Mouse (Mus musculus): ENCODE measurements around the gene Trim46. TPM values are rescaled to one million over a fixed set of nuclear protein-coding genes. Genes with fewer than 3 reads are reported as not detected.

Trim46 gene
- polyA plus RNA-seq, 1 experiment from 2014 or later = 25.1 TPM

GRCm38 (mm10) chr3:89270051-89270755, 24.1 kb upstream of the Trim46 start, which contains the start of gene Slc50a1:
Gene Slc50a1 (minus strand): TSS chr3:89270570.
- peak within 1 kb of the TSS; percentile 67 for H3K9ac ChIP-seq
- peaks cover 23% of the 10 kb centered on the region; the same call in 1 of the 2 replicates for H3K27me3 ChIP-seq
- H3K36me3 ChIP-seq (replicated peaks) = no peaks in the 10 kb centered on the region; the same call in 1 of the 2 replicates
- 4% methylated on average over 39 of the region's 39 CpGs for WGBS
- H3K4me2 ChIP-seq = peak within 1 kb of the TSS; percentile 75
- H3K9me3 ChIP-seq = no peaks in the 10 kb centered on the region
- H3K4me3 ChIP-seq (replicated peaks) = peak within 1 kb of the TSS; percentile 50
- peak within 1 kb of the TSS; percentile 54 for H3K27ac ChIP-seq
- peaks cover 45% of the 10 kb centered on the region for H3K4me1 ChIP-seq
- ATAC-seq (ENCODE audit: low FRiP score) = peak; percentile 54

DNA sequence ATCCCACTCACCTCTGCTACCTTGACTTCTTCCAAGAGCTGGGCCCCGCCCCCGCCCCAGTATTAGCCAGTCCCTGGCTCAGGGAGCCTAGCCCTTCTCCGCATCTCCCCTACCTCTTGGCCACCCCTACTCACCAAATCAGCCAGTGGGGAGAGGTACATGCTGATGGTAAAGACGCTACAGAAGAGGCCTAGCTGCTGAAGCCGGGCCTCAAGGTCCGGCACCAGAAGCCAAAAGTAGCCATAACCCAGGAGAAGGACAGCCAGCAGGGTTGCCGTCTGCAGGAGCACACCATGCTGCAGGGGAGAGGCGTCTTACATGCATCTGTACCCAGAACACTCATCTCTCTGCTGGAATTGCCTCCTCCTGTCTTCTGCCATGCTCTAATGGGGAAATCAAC, 22.8 kb upstream of the Trim46 start:
- no peak overlapping the region for H3K9ac ChIP-seq
- H3K4me2 ChIP-seq = peak overlapping the region; percentile 75; the same call in 1 of the 2 replicates
- no peak overlapping the region for H3K4me3 ChIP-seq (replicated peaks)
- H3K4me1 ChIP-seq = peaks cover 45% of the 10 kb centered on the region
- no peak overlapping the region for H3K27ac ChIP-seq
- H3K9me3 ChIP-seq = no peaks in the 10 kb centered on the region
- H3K27me3 ChIP-seq = peaks cover 23% of the 10 kb centered on the region; the same call in 1 of the 2 replicates
- no peaks in the 10 kb centered on the region; the same call in 1 of the 2 replicates for H3K36me3 ChIP-seq (replicated peaks)
- no peak for ATAC-seq (ENCODE audit: low FRiP score)
- 52% methylated on average over 8 of the region's 8 CpGs for WGBS

- Histone ChIP-seq H3K27me3 (peaks cover 14% of the 10 kb centered on the region; the same call in 1 of the 2 replicates), H3K27ac (peak overlapping the region; percentile 68), H3K4me2 (peak overlapping the region; percentile 98), H3K4me3 (replicated peaks) (peak overlapping the region; percentile 71), H3K4me1 (peaks cover 41% of the 10 kb centered on the region), H3K36me3 (replicated peaks) (no peaks in the 10 kb centered on the region; the same call in 1 of the 2 replicates), H3K9ac (peak overlapping the region; percentile 83), H3K9me3 (no peaks in the 10 kb centered on the region)
- under 1% methylated on average over 20 of the region's 20 CpGs for WGBS
- ATAC-seq (ENCODE audit: low FRiP score) = peak; percentile 90
These were observed 20.4 kb upstream of the Trim46 start for GRCm38 (mm10) chr3:89266439-89266893.

DNA sequence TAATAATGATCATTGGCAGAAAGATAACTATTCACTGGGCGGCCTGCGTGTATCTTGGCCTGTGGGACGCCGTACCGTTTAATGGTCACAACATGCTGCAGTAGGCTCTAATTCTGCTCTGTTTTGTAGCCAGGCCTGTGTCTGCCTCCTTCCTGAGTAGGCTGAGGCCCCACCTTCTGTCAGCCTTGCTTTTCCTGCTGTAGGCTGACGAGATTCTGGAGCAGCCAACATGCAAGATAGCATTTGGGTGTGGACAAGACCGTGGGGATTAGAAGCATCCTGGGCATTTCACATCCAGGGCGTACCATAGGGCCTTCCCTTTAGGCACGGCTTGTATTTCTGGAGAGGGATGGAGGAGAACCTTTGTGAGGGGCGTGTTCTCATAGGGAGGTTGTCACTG, 16.3 kb upstream of the Trim46 start:
- H3K4me1 ChIP-seq = peaks cover 12% of the 10 kb centered on the region
- no peak for ATAC-seq (ENCODE audit: low FRiP score)
- no peak overlapping the region for H3K27ac ChIP-seq
- H3K4me2 ChIP-seq = no peak overlapping the region
- H3K27me3 ChIP-seq = peaks cover 3% of the 10 kb centered on the region; the same call in 1 of the 2 replicates
- no peak overlapping the region for H3K4me3 ChIP-seq (replicated peaks)
- H3K9ac ChIP-seq = no peak overlapping the region
- H3K36me3 ChIP-seq (replicated peaks) = no peaks in the 10 kb centered on the region
- H3K9me3 ChIP-seq = no peaks in the 10 kb centered on the region
- 75% methylated on average over 10 of the region's 10 CpGs for WGBS

GRCm38 (mm10) chr3:89260211-89260610, 14.1 kb upstream of the Trim46 start:
- WGBS = 70% methylated on average over 3 of the region's 3 CpGs
- no peaks in the 10 kb centered on the region for H3K9me3 ChIP-seq
- H3K4me1 ChIP-seq = no peaks in the 10 kb centered on the region
- no peak overlapping the region for H3K9ac ChIP-seq
- no peak overlapping the region for H3K27ac ChIP-seq
- no peak overlapping the region for H3K4me3 ChIP-seq (replicated peaks)
- peaks cover 5% of the 10 kb centered on the region; the same call in 1 of the 2 replicates for H3K27me3 ChIP-seq
- no peaks in the 10 kb centered on the region for H3K36me3 ChIP-seq (replicated peaks)
- no peak overlapping the region for H3K4me2 ChIP-seq
- no peak for ATAC-seq (ENCODE audit: low FRiP score)

DNA sequence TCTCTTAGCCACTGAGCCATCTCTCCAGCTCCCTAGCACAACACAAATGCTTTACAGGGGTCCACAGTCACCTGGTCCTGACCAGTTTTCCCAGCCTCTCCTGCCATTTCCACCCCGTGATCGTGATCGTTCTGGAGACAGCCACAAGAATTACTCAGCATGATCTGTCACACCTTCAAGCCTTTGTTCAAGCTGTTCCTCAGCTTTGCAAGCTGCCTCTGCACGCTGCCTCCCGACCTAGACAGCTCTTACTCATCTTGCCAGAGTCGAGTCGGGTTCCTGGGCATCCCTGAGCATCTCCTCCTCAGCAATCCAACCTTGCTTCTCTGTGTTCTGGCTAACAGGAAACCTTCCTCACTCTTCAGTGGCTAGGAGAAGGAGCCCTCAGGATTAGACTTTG, 13.0 kb upstream of the Trim46 start, which contains the start of gene Dpm3:
Gene Dpm3 (plus strand): TSS at position 283 of the 400 bp plus-strand sequence.
- Histone ChIP-seq H3K9me3 (no peaks in the 10 kb centered on the region), H3K27me3 (peaks cover 5% of the 10 kb centered on the region; the same call in 1 of the 2 replicates), H3K36me3 (replicated peaks) (no peaks in the 10 kb centered on the region), H3K4me3 (replicated peaks) (no peak within 1 kb of the TSS), H3K4me2 (no peak within 1 kb of the TSS), H3K4me1 (no peaks in the 10 kb centered on the region), H3K27ac (no peak within 1 kb of the TSS), H3K9ac (no peak within 1 kb of the TSS)
- ATAC-seq (ENCODE audit: low FRiP score) = no peak
- WGBS = 63% methylated on average over 7 of the region's 7 CpGs

GRCm38 (mm10) chr3:89256177-89256576, 10.1 kb upstream of the Trim46 start:
- H3K36me3 ChIP-seq (replicated peaks) = no peaks in the 10 kb centered on the region
- no peak overlapping the region for H3K4me3 ChIP-seq (replicated peaks)
- 78% methylated on average over 5 of the region's 5 CpGs for WGBS
- no peak overlapping the region for H3K4me2 ChIP-seq
- H3K27ac ChIP-seq = no peak overlapping the region
- peaks cover 17% of the 10 kb centered on the region for H3K27me3 ChIP-seq
- peaks cover 5% of the 10 kb centered on the region for H3K4me1 ChIP-seq
- no peaks in the 10 kb centered on the region for H3K9me3 ChIP-seq
- no peak overlapping the region for H3K9ac ChIP-seq
- no peak for ATAC-seq (ENCODE audit: low FRiP score)

DNA sequence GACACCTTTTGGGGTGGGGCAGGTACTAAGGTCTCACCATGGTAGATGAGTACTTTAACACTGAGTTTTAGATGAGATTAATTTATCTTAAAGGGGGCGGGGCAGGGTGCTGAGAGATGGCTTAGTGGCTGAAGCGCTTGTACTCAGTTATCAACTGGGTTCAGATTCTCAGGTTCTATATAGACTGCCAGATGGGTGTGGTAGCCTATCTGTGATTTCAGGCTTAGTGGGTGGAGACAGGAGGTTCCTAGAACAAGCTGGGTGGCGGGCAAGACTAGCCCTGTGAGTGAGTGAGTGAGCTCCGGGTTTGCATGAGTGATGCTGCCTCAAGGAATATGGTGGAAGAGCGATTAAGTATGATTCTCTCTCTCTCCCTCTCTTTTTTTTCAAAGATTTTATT, 8.9 kb upstream of the Trim46 start:
- Histone ChIP-seq H3K9ac (no peak overlapping the region), H3K4me3 (replicated peaks) (no peak overlapping the region), H3K9me3 (no peaks in the 10 kb centered on the region), H3K4me1 (peaks cover 14% of the 10 kb centered on the region), H3K27me3 (peaks cover 24% of the 10 kb centered on the region), H3K36me3 (replicated peaks) (no peaks in the 10 kb centered on the region), H3K4me2 (no peak overlapping the region), H3K27ac (no peak overlapping the region)
- 92% methylated on average over 5 of the region's 5 CpGs for WGBS
- ATAC-seq (ENCODE audit: low FRiP score) = no peak

DNA sequence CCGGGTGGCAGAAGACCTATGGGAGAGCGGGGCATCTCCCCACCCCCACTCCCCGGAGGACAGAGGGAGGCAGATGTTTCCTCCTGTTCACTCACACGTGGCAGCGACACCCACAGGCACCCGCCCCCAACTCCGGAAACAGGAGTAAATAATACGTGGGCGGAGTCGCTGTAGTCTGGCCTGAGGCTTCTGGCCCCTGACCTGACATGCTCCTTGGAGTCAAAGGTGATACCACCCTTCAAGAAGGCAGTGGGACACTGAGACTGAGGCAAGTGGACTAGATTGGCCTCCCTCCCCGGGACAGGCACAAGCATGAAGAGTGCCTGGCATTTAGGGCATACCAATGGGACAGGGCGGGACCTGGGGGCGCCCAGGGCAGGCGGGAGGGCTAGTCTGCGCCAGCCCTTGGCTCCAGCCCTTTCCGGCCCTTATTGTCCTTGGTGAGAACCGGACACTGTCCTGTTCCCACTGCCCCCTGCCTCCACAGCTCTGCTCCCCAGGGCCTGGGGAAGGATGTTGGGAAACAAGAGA, 5.3 kb upstream of the Trim46 start:
- no peak overlapping the region; the same call in 1 of the 2 replicates for H3K9ac ChIP-seq
- peaks cover 20% of the 10 kb centered on the region; the same call in 1 of the 2 replicates for H3K27me3 ChIP-seq
- H3K4me2 ChIP-seq = no peak overlapping the region
- peaks cover 16% of the 10 kb centered on the region for H3K36me3 ChIP-seq (replicated peaks)
- no peaks in the 10 kb centered on the region for H3K9me3 ChIP-seq
- no peak for ATAC-seq (ENCODE audit: low FRiP score)
- 9% methylated on average over 17 of the region's 17 CpGs for WGBS
- H3K4me1 ChIP-seq = peaks cover 30% of the 10 kb centered on the region
- no peak overlapping the region for H3K27ac ChIP-seq
- H3K4me3 ChIP-seq (replicated peaks) = no peak overlapping the region

DNA sequence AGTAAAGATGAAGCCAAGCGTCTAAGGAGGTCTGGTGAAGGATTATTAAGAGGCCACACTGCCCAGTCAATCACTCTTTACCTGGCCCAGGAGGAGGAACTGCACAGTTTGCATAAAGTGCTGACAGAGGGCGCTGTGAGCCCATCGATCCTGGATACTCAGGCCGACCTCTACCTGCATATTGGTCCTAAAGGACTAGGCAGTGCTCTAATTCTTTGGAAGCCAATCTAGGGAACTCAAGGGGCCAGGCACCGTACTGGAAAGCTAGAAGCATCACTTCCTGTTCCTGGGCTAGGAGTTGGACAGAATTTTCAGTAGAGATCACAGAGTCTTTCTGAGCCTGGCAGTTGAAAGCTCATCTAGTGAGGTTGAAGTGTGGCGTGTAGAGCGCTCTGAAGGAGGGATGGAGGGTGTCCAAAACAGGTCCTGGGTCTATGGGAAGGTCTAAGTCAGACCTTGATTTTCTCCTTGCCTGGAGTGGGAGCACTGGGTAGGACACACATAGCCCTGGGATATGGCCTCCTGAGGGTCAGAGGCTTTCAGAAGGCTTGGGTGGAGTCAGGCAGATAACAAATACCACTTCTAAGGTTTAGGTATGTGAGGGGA, 4.4 kb upstream of the Trim46 start:
- Histone ChIP-seq H3K4me3 (replicated peaks) (no peak overlapping the region), H3K36me3 (replicated peaks) (peaks cover 16% of the 10 kb centered on the region), H3K4me2 (no peak overlapping the region), H3K27ac (no peak overlapping the region), H3K27me3 (peaks cover 20% of the 10 kb centered on the region; the same call in 1 of the 2 replicates), H3K9ac (no peak overlapping the region), H3K4me1 (peaks cover 36% of the 10 kb centered on the region), H3K9me3 (no peaks in the 10 kb centered on the region)
- 18% methylated on average over 7 of the region's 7 CpGs for WGBS
- ATAC-seq (ENCODE audit: low FRiP score) = no peak

DNA sequence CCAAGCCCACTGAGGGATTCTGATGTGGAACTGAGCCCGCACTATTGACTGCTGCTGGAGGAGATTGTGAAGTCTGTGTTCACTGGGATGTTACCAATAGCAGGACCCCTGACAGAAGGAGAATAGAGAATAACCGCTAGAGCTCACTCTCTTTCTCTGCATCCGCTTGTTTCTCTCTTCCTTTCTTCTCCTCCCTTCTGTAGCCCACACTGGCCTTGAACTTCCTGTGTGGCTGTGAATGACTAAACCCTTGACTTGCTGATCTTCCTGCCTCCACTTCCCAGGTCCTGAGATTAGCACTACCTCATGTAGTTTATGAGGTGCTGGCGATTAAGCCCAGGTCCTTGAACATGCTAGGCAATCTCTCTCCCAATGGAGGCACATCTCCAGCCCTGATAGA, 1.4 kb upstream of the Trim46 start:
- H3K4me2 ChIP-seq = peak overlapping the region; percentile 91
- H3K9me3 ChIP-seq = no peaks in the 10 kb centered on the region
- peak overlapping the region; percentile 67 for H3K4me3 ChIP-seq (replicated peaks)
- peak overlapping the region; percentile 78 for H3K9ac ChIP-seq
- H3K27me3 ChIP-seq = peaks cover 20% of the 10 kb centered on the region; the same call in 1 of the 2 replicates
- no peak overlapping the region for H3K27ac ChIP-seq
- ATAC-seq (ENCODE audit: low FRiP score) = no peak
- WGBS = 91% methylated on average over 4 of the region's 4 CpGs
- H3K36me3 ChIP-seq (replicated peaks) = peaks cover 16% of the 10 kb centered on the region
- H3K4me1 ChIP-seq = peaks cover 64% of the 10 kb centered on the region

DNA sequence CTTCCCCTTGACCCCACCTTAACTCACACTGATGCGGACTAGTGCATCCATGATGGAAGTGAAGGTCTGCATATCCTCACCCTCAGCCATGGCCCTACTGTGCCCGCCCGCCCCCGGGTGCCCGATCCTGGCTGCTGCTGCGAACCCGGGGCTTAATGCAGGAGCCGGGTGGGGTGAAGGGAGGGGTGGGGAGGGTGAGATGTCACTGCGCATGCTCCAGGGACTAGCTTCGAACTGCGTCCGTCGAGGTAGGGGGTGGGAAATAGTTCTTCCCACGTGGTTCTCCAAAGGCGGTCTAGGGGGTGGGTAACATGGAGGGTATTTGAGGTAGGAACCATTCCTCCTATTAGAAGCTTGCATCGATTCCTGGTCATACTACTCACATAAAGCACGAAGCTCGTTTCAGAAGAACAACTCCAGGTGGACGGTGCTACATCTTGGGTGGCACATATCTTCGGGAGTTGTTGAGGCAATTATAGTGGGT, 379 bp downstream of the Trim46 start, which contains the start of gene Krtcap2:
Gene Krtcap2 (plus strand): TSS at position 279 of the 484 bp plus-strand sequence.
- peak within 1 kb of the TSS; percentile 67 for H3K4me3 ChIP-seq (replicated peaks)
- peaks cover 54% of the 10 kb centered on the region for H3K4me1 ChIP-seq
- H3K4me2 ChIP-seq = peak within 1 kb of the TSS; percentile 91
- H3K27me3 ChIP-seq = peaks cover 3% of the 10 kb centered on the region; the same call in 1 of the 2 replicates
- no peaks in the 10 kb centered on the region for H3K9me3 ChIP-seq
- H3K36me3 ChIP-seq (replicated peaks) = peaks cover 34% of the 10 kb centered on the region
- 4% methylated on average over 20 of the region's 20 CpGs for whole genome bisulfite sequencing
- peak within 1 kb of the TSS; percentile 89 for H3K27ac ChIP-seq
- peak; percentile 45 for ATAC-seq (ENCODE audit: low FRiP score)
- H3K9ac ChIP-seq = peak within 1 kb of the TSS; percentile 78
